Mouse (Mus musculus): ENCODE results near the gene Dalrd3. TPM values are rescaled to one million over a fixed set of nuclear protein-coding genes. Genes with fewer than 3 reads are reported as not detected.
"Not testable (repeated sequence)": the region's sequence is repeated elsewhere in the genome, so short reads cannot be mapped to it uniquely, and the experiment has no call there.

Gene Dalrd3
- polyA plus RNA-seq, 1 experiment from 2014 or later: 137 TPM

GRCm38 (mm10) chr9:108594354-108594753 lies 24.7 kb downstream of the Dalrd3 start:
- H3K4me3 ChIP-seq (replicated peaks): no peak overlapping the region
- peaks cover 14% of the 10 kb centered on the region; the same call in 1 of the 2 replicates for H3K4me1 ChIP-seq
- 74% methylated on average over 3 of the region's 3 CpGs for WGBS
- no peaks in the 10 kb centered on the region for H3K9me3 ChIP-seq (replicated peaks)
- no peak overlapping the region for H3K4me2 ChIP-seq (replicated peaks)
- no peaks in the 10 kb centered on the region for H3K36me3 ChIP-seq
- H3K9ac ChIP-seq: no peak overlapping the region
- no peak for ATAC-seq (ENCODE audit: insufficient number of reproducible peaks, low FRiP score, low TSS enrichment, low read depth)
- H3K27ac ChIP-seq (replicated peaks): no peak overlapping the region
- H3K27me3 ChIP-seq: no peaks in the 10 kb centered on the region

DNA sequence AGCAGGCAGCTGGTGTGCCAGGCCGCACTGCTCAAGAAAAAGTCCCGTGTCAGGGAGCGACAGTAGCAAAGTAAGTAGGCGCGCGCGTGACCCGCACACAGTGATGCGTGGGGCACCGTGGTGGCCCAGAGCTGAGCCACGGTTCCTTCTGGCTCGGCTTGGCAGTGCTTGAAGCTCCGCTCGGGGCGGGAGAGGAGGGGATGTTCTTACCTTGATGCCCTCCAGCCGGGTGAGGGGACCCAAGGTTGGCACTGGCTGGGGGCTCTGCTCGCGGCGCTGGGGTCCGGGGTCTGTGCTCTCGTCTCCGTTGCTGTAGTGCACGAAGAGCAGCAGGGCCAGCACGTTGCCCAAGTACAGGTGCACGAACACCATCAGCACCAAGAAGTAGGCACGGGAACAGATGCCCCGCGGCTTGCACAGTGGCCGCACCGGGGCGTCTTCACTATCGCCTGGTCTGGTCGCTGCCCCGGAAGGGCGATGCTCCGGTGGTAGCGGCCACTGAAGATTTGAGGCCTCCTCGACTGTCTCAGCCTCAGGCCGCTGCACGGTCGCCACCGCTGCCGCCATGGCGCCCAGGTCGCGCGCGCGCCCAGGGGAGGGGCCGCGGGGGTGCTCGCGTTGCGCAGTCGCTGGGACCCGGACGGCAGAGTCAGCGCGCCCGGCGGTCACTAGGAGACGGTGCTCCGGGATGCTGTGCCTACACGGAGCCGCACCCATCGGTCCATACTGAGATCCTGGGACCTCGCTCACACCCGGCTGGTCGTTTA lies 27.5 kb downstream of the Dalrd3 start, which contains the start of gene P4htm:
Gene P4htm, minus strand, starts transcription at position 670 of the 767 bp plus-strand sequence.
- peak; percentile 80 for ATAC-seq (ENCODE audit: insufficient number of reproducible peaks, low FRiP score, low TSS enrichment, low read depth)
- Histone ChIP-seq H3K36me3 (no peaks in the 10 kb centered on the region; the same call in 1 of the 2 replicates), H3K9ac (peak within 1 kb of the TSS; percentile 65), H3K4me1 (peaks cover 14% of the 10 kb centered on the region; the same call in 1 of the 2 replicates), H3K27ac (replicated peaks) (0 out of 2 replicates have a peak within 1 kb of the TSS, but pooled peaks have one; percentile 17), H3K4me3 (replicated peaks) (peak within 1 kb of the TSS; percentile 77), H3K9me3 (replicated peaks) (no peaks in the 10 kb centered on the region), H3K27me3 (no peaks in the 10 kb centered on the region), H3K4me2 (replicated peaks) (peak within 1 kb of the TSS; percentile 91)
- 4% methylated on average over 69 of the region's 69 CpGs for WGBS

GRCm38 (mm10) chr9:108599021-108599566 lies 29.4 kb downstream of the Dalrd3 start:
- 69% methylated on average over 4 of the region's 4 CpGs for WGBS
- no peak for ATAC-seq (ENCODE audit: insufficient number of reproducible peaks, low FRiP score, low TSS enrichment, low read depth)

DNA sequence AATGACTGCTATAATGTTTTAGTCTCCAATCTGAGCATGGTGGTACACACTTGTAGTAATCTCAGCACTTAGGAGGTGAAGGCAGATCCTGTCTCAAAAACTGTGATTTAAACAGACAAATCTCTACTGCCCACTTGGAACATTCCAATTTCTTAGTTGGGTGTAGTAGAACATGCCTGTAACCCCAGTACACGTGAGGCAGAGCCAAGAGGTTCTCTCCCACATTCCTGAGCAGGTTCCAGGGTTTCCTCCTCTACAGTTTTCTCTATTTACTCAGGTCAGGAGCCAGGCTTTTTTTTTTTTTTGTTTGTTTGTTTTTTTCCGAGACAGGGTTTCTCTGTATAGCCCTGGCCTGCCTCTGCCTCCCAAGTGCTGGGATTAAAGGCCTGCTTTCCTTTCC lies 30.3 kb downstream of the Dalrd3 start:
- no peak overlapping the region for H3K4me3 ChIP-seq (replicated peaks)

More at GRCm38 (mm10) chr9:108599021-108599566, 29.4 kb downstream of the Dalrd3 start:
- Histone ChIP-seq H3K4me1 (peaks cover 14% of the 10 kb centered on the region; the same call in 1 of the 2 replicates), H3K27me3 (no peaks in the 10 kb centered on the region), H3K27ac (replicated peaks) (no peak overlapping the region), H3K9me3 (replicated peaks) (no peaks in the 10 kb centered on the region), H3K4me2 (replicated peaks) (no peak overlapping the region), H3K4me3 (replicated peaks) (no peak overlapping the region), H3K9ac (no peak overlapping the region), H3K36me3 (peaks cover 17% of the 10 kb centered on the region)

DNA sequence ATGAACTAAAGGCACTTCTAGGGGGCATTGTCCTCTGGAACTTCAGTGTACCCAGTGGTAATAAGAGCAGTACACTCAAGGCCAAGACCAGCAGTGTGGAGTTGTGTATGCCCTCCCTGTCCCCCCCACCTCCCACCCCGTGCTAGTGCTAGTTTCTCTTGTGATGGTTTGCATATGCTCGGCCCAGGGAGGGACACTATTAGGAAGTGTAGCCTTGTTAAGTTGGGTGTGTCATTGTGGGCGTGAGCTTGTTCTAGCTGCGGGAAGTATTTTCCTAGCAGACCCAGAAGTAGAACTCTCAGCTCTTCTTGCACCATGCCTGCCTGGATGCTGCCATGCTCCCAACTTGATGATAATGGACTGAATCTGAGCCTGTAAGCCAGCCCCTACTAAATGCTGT lies 32.3 kb downstream of the Dalrd3 start:
- Histone ChIP-seq H3K4me3 (replicated peaks) (no peak overlapping the region), H3K4me2 (replicated peaks) (no peak overlapping the region), H3K27me3 (no peaks in the 10 kb centered on the region), H3K27ac (replicated peaks) (no peak overlapping the region), H3K9ac (no peak overlapping the region), H3K9me3 (replicated peaks) (no peaks in the 10 kb centered on the region), H3K36me3 (peaks cover 43% of the 10 kb centered on the region), H3K4me1 (0 out of 2 replicates have a peak, but pooled peaks cover 6% of the 10 kb centered on the region)
- 84% methylated on average over 4 of the region's 4 CpGs for WGBS
- ATAC-seq (ENCODE audit: insufficient number of reproducible peaks, low FRiP score, low TSS enrichment, low read depth): no peak

More for the DNA sequence above, 30.3 kb downstream of the Dalrd3 start:
- no peak overlapping the region for H3K9ac ChIP-seq
- H3K4me2 ChIP-seq (replicated peaks): no peak overlapping the region
- peaks cover 26% of the 10 kb centered on the region for H3K36me3 ChIP-seq
- no peak for ATAC-seq (ENCODE audit: insufficient number of reproducible peaks, low FRiP score, low TSS enrichment, low read depth)
- no peaks in the 10 kb centered on the region for H3K9me3 ChIP-seq (replicated peaks)
- H3K27me3 ChIP-seq: no peaks in the 10 kb centered on the region
- WGBS: 43% methylated on average over 2 of the region's 2 CpGs
- no peak overlapping the region for H3K27ac ChIP-seq (replicated peaks)
- peaks cover 14% of the 10 kb centered on the region; the same call in 1 of the 2 replicates for H3K4me1 ChIP-seq

- ATAC-seq (ENCODE audit: insufficient number of reproducible peaks, low FRiP score, low TSS enrichment, low read depth): not testable (repeated sequence)
These were observed 38.2 kb downstream of the Dalrd3 start for GRCm38 (mm10) chr9:108607929-108608328.

GRCm38 (mm10) chr9:108608889-108609288 lies 39.2 kb downstream of the Dalrd3 start:
- Histone ChIP-seq H3K9me3 (replicated peaks) (no peaks in the 10 kb centered on the region), H3K9ac (no peak overlapping the region), H3K36me3 (peaks cover 97% of the 10 kb centered on the region), H3K4me3 (replicated peaks) (no peak overlapping the region), H3K27me3 (no peaks in the 10 kb centered on the region), H3K27ac (replicated peaks) (no peak overlapping the region), H3K4me1 (no peaks in the 10 kb centered on the region), H3K4me2 (replicated peaks) (no peak overlapping the region)
- WGBS: 88% methylated on average over 4 of the region's 4 CpGs
- no peak for ATAC-seq (ENCODE audit: insufficient number of reproducible peaks, low FRiP score, low TSS enrichment, low read depth)

More at GRCm38 (mm10) chr9:108607929-108608328, 38.2 kb downstream of the Dalrd3 start:
- H3K4me1 ChIP-seq; H3K4me3 ChIP-seq (replicated peaks); H3K9ac ChIP-seq; H3K9me3 ChIP-seq (replicated peaks); H3K27me3 ChIP-seq; H3K4me2 ChIP-seq (replicated peaks); H3K27ac ChIP-seq (replicated peaks): not testable (repeated sequence)
- 93% methylated on average over 5 of the region's 5 CpGs for WGBS
- H3K36me3 ChIP-seq: peaks cover 97% of the 10 kb centered on the region

GRCm38 (mm10) chr9:108611488-108611887 lies 41.8 kb downstream of the Dalrd3 start:
- Histone ChIP-seq H3K36me3 (peaks cover 97% of the 10 kb centered on the region), H3K9ac (no peak overlapping the region), H3K27ac (replicated peaks) (no peak overlapping the region), H3K4me1 (no peaks in the 10 kb centered on the region), H3K4me3 (replicated peaks) (no peak overlapping the region), H3K9me3 (replicated peaks) (no peaks in the 10 kb centered on the region), H3K27me3 (no peaks in the 10 kb centered on the region), H3K4me2 (replicated peaks) (no peak overlapping the region)
- no peak for ATAC-seq (ENCODE audit: insufficient number of reproducible peaks, low FRiP score, low TSS enrichment, low read depth)
- 90% methylated on average over 10 of the region's 10 CpGs for WGBS

GRCm38 (mm10) chr9:108617301-108617700 lies 47.6 kb downstream of the Dalrd3 start:
- Histone ChIP-seq H3K9me3 (replicated peaks) (no peaks in the 10 kb centered on the region), H3K27ac (replicated peaks) (no peak overlapping the region), H3K4me2 (replicated peaks) (no peak overlapping the region), H3K9ac (no peak overlapping the region), H3K4me3 (replicated peaks) (no peak overlapping the region), H3K36me3 (peaks cover 69% of the 10 kb centered on the region), H3K27me3 (no peaks in the 10 kb centered on the region), H3K4me1 (no peaks in the 10 kb centered on the region)
- 66% methylated on average over 1 of the region's 1 CpGs for WGBS
- ATAC-seq (ENCODE audit: insufficient number of reproducible peaks, low FRiP score, low TSS enrichment, low read depth): no peak

Data from embryonic facial prominence, embryonic 15.5 days (tissue).